Mouse (Mus musculus): Measurements from ENCODE around the gene Tanc1.

GRCm38 (mm10) chr2:59761183-59761582, 149.3 kb downstream of the Tanc1 start:
- TF ChIP-seq CTCF (IDR thresholded peaks at IDR 0.05; ENCODE audit: low read depth, low read length), result no peak
- TF ChIP-seq GATA1 (IDR thresholded peaks at IDR 0.05; ENCODE audit: borderline replicate concordance, low read length), result no peak
- TF ChIP-seq POLR2AphosphoS5 (IDR thresholded peaks at IDR 0.05; ENCODE audit: insufficient replicate concordance, low read depth, low read length), result no peak
- no peak for TF ChIP-seq TAL1 (conservative IDR thresholded peaks at IDR 0.05; ENCODE audit: low read depth, low read length)
- TF ChIP-seq GATA2 (IDR thresholded peaks at IDR 0.05; ENCODE audit: borderline replicate concordance, low read depth, low read length), result no peak

Measured in G1E (cell line).